Mouse (Mus musculus) E14TG2a.4 (cell line): Measurements from ENCODE around the gene Tas2r113.

Experiments
- CTCF ChIP-seq: conservative IDR thresholded peaks from 2 replicates; pipeline ENCODE4 v1.5.1; 2014; ENCODE audit warnings: low read length
- NANOG ChIP-seq: IDR thresholded peaks from 2 replicates; pipeline ENCODE4 v1.6.1; 2014; ENCODE audit warnings: borderline replicate concordance, low read length, mixed read lengths
- POU5F1 ChIP-seq: IDR thresholded peaks from 2 replicates; pipeline ENCODE4 v1.6.1; 2014; ENCODE audit warnings: low read length, borderline replicate concordance

- TF ChIP-seq CTCF (no peak), POU5F1 (no peak), NANOG (no peak)
Measured at GRCm38 (mm10) chr6:132867708-132868107, 25.1 kb upstream of the Tas2r113 start, which contains the start of gene Tas2r110.
